Mouse (Mus musculus) hindbrain, embryonic 15.5 days (tissue): Measurements from ENCODE around the gene Gm16368. TPM values are rescaled to one million over a fixed set of nuclear protein-coding genes. Genes with fewer than 3 reads are reported as not detected.
"Not testable (repeated sequence)": the region's sequence is repeated elsewhere in the genome, so short reads cannot be mapped to it uniquely, and the experiment has no call there.

ENCODE experiments used
- ATAC-seq: fragments of 200-750 bp; cut with Nextera tagmentation; 2 replicates; pipeline ENCODE4 v1.8.0; 2017; ENCODE audit warnings: low read depth, moderate number of reproducible peaks, moderate TSS enrichment; ENCODE audit not compliant: low FRiP score
- H3K27ac ChIP-seq: fragments of 300-500 bp; sonication (generic); replicated peaks from 2 replicates; pipeline ENCODE4 v1.5.1; 2015; ENCODE audit warnings: mild to moderate bottlenecking, inconsistent platforms
- H3K27me3 ChIP-seq: fragments of 300-500 bp; sonication (generic); 2 replicates; pipeline ENCODE4 v1.6.1; 2015; ENCODE audit warnings: control low read depth, inconsistent platforms
- H3K36me3 ChIP-seq: fragments of 300-500 bp; sonication (generic); 2 replicates; pipeline ENCODE4 v1.6.1; 2015; ENCODE audit warnings: control low read depth, inconsistent platforms
- H3K4me1 ChIP-seq: fragments of 300-500 bp; sonication (generic); replicated peaks from 2 replicates; pipeline ENCODE4 v1.6.1; 2015; ENCODE audit warnings: control low read depth, inconsistent platforms
- H3K4me2 ChIP-seq: fragments of 300-500 bp; sonication (generic); 2 replicates; pipeline ENCODE4 v1.6.1; 2015; ENCODE audit warnings: moderate library complexity, mild to moderate bottlenecking, inconsistent platforms
- H3K4me3 ChIP-seq: fragments of 300-500 bp; sonication (generic); 2 replicates; pipeline ENCODE4 v1.5.1; 2015; ENCODE audit warnings: mild to moderate bottlenecking, inconsistent platforms
- H3K9ac ChIP-seq: fragments of 300-500 bp; sonication (generic); 2 replicates; pipeline ENCODE4 v1.6.1; 2015; ENCODE audit warnings: inconsistent platforms
- H3K9me3 ChIP-seq: fragments of 300-500 bp; sonication (generic); 2 replicates; pipeline ENCODE4 v1.6.1; 2016; ENCODE audit warnings: control low read depth, inconsistent platforms
- WGBS: fragments of 180-500 bp; shearing (Covaris S2); methylation state at CpG from one replicate; pipeline ENCODE4 v1.1.7; 2015; 5-methylcytosine and 5-hydroxymethylcytosine counted together
- polyA plus RNA-seq: library from polyadenylated mRNA; unstranded; fragments of >200 nt; fragmentation: Nextera tagmentation; extraction: Ambion mirVana; gene quantifications from 2 replicates; pipeline ENCODE4 v1.2.1, GENCODE M21; 2015

The Gm16368 gene
- polyA plus RNA-seq = not detected in 2 replicates

DNA sequence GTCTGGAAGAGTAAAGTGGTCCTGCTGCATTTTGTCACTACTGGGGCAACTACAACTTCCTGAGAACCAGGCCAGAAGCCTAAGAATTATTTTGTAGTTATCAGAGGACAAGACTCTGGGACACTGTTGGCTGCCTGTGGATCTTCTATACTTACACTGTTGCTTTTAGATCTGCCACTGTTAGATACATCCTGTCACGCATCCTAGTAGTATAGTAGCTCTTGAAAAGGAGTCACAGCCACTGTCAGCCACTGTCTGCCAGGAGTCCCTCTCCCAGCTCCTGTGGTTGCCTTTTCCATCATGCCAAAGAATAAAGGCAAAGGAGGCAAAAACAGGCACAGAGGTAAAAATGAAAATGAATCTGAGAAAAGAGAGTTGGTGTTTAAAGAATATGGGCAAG, at the start of gene Gm16368:
Gene Gm16368, plus strand, starts transcription at position 301 of the 400 bp plus-strand sequence.
- not testable (repeated sequence) for H3K4me2 ChIP-seq, H3K27me3 ChIP-seq, H3K9ac ChIP-seq, H3K4me3 ChIP-seq, H3K9me3 ChIP-seq, H3K4me1 ChIP-seq, H3K27ac ChIP-seq, ATAC-seq, H3K36me3 ChIP-seq
- 63% methylated on average over 1 of the region's 1 CpGs for WGBS

DNA sequence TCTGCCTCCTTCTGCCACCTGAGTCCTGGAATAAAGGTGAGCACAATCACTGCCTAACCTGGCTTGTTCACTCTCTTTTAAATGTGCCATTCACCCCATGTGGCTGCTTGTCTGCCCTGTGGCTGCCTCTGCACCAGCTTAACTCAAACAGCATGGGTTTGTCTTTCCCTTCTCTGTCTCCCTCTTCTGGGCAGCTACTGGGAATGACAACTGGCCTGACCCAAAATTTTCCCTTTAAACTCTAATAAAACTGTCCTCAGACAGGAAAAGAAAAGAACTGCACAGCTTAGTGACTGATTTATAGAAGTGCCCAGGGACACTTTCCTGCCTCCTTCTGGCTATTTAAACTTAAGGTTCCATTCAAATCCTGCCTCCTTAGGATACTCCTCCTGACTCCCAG, 44.4 kb upstream of the Gm16368 start:
- not testable (repeated sequence) for H3K4me1 ChIP-seq, H3K9me3 ChIP-seq, H3K36me3 ChIP-seq, H3K27me3 ChIP-seq, H3K27ac ChIP-seq, H3K4me2 ChIP-seq, ATAC-seq, H3K9ac ChIP-seq, H3K4me3 ChIP-seq

DNA sequence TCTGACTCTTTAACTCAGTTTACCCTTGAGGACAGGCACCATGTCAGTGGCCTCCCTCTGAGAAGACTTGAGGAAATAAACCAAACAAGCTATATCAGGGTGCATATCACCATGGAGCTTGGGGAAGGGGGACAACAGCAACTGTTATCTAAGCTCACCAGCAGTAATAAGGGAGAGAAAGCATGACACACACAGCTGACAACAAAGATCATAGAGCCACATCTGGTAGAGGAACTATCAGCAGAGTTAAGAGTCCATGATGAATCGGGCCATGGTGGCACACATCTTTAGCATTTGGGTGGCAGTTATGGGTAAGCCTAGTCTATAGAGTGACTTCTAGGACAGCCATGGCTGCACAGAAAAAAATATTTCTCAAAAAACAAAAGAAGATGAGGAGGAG, 43.8 kb upstream of the Gm16368 start:
- not testable (repeated sequence) for H3K27me3 ChIP-seq, H3K4me3 ChIP-seq, H3K9ac ChIP-seq, H3K36me3 ChIP-seq, H3K4me2 ChIP-seq, H3K27ac ChIP-seq, H3K4me1 ChIP-seq, ATAC-seq, H3K9me3 ChIP-seq
- WGBS = 93% methylated on average over 1 of the region's 1 CpGs

DNA sequence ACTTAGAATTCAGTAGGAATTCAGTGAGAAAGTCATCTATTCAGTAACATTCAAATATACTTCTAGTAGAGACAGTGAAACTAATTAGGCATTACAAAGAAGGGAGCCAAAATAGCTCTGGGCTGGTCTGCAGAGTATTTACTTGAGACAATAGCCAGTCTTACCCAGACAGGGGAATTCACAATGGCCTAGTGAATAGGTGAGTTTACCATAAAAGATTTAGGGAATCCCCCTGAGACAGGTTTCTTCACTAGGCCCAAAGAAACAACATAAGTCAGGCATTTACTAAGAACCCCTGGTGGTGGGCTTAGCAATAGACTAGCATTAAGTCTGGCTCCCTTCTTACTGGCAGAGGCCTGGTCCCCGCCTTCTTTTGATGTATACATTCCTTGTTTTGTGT, 38.3 kb upstream of the Gm16368 start:
- H3K4me1 ChIP-seq, H3K4me3 ChIP-seq, H3K9ac ChIP-seq, ATAC-seq, H3K36me3 ChIP-seq, H3K9me3 ChIP-seq, H3K4me2 ChIP-seq, H3K27ac ChIP-seq, H3K27me3 ChIP-seq: not testable (repeated sequence)
- WGBS = 71% methylated on average over 1 of the region's 1 CpGs

Other genes with a start within 250 kb of the Gm16368 start
- gene Gm2001, start 241.4 kb upstream of the Gm16368 start, polyA plus RNA-seq = not detected in 2 replicates
- gene Gm2016, start 209.6 kb upstream of the Gm16368 start, polyA plus RNA-seq = not detected in 2 replicates
- gene Gm2022, start 188.3 kb upstream of the Gm16368 start, polyA plus RNA-seq = not detected in 2 replicates
- not detected in 2 replicates for gene Gm2035, start 163.8 kb upstream of the Gm16368 start, polyA plus RNA-seq
- gene Gm2042, start 129.6 kb upstream of the Gm16368 start, polyA plus RNA-seq = not detected in 2 replicates
- not detected in 2 replicates for gene Gm2075, start 71.8 kb upstream of the Gm16368 start, polyA plus RNA-seq
- gene Gm6803, start 64.9 kb upstream of the Gm16368 start, polyA plus RNA-seq = not detected in 2 replicates
- gene Gm2056, start 56.7 kb upstream of the Gm16368 start, polyA plus RNA-seq = not detected in 2 replicates
- gene Gm10436, start 98.4 kb downstream of the Gm16368 start, polyA plus RNA-seq = not detected in 2 replicates
- not detected in 2 replicates for gene Gm8332, start 166.4 kb downstream of the Gm16368 start, polyA plus RNA-seq
- not detected in 2 replicates for gene Gm5662, start 190.8 kb downstream of the Gm16368 start, polyA plus RNA-seq
- not detected in 2 replicates for gene Gm5039, start 240.3 kb downstream of the Gm16368 start, polyA plus RNA-seq